Comparison of ENCODE assay signal across 31 mouse cellular contexts in the genomic region with DNA sequence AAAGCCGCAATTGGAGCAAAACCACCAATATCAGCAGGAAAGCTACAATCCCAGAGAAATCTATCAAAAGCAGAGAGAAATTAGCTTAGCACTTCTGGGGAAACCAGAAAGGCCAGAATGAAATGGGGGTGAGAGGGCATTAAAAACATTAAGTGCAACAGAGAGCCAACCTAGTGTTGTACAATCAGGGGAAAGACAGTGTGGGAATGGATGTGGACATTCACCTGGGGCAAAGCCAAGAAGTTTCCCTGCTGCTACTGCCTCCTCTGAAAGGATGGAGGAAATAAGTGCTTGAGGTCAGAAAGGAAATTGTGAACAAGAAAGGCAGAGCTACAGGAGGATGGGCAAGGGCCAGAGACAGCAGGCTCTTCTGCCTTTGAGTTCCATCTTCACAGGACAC. TPM values are rescaled to one million over a fixed set of nuclear protein-coding genes. Genes with fewer than 3 reads are reported as not detected.
A peak's percentile ranks its signal among the peaks of the same experiment; 100 is the strongest.
DNase-seq lines count a peak whose midpoint lies in the region; TF ChIP-seq lines count a peak whose summit lies in the region.
"Had no signal": no experiment of that assay in that cellular context is flagged by ENCODE, and none has a peak within 500 bp of the region (broad histone marks: within the 10 kb centered on the region; RNA-seq: fewer than 3 reads in every experiment).

No protein-coding gene starts in this region.

- DNase-seq in left cerebral cortex, adult 2 months (ENCODE audit: extremely low spot score in 1 of 2, low spot score in 2 of 2) = no peak
- no peak for DNase-seq in left cerebral cortex, adult 9 months (ENCODE audit: low spot score in 2 of 2)
- peak; percentile 74 for DNase-seq in gonadal fat pad, adult 2 months (ENCODE audit: low read depth)
- no peak for DNase-seq in lung, postnatal 36 days
- no peak for DNase-seq in gastrocnemius, postnatal 25 days
- DNase-seq: adrenal gland, postnatal 14 days; cerebellum, adult 11 months; cerebellum, adult 2 months; cerebellum, postnatal 14 days; gastrocnemius, postnatal 10 days; heart, adult 18-20 months; heart, postnatal 14 days; heart, postnatal 4 days had no signal

- TF ChIP-seq POLR2A in cortical plate, adult 2 months (IDR thresholded peaks at IDR 0.05; ENCODE audit: extremely low read depth, insufficient read depth, low read length) = no peak

- H3K4me1 ChIP-seq in cortical plate, adult 2 months (ENCODE audit: control insufficient read depth, insufficient read depth, low read length) = no peaks in the 10 kb centered on the region
- H3K4me1 ChIP-seq: embryonic facial prominence, embryonic 12.5 days; embryonic facial prominence, embryonic 15.5 days; forebrain, embryonic 13.5 days; heart, embryonic 12.5 days; heart, embryonic 15.5 days had no signal

- H3K4me3 ChIP-seq in left cerebral cortex, adult 2 months = 0 out of 2 replicates have a peak overlapping the region, but pooled peaks have one; percentile 9
- H3K4me3 ChIP-seq in cortical plate, adult 2 months (ENCODE audit: insufficient read depth, low read length) = no peak overlapping the region
- H3K4me3 ChIP-seq: embryonic facial prominence, embryonic 12.5 days; embryonic facial prominence, embryonic 15.5 days; forebrain, embryonic 13.5 days; heart, embryonic 12.5 days; heart, embryonic 15.5 days had no signal

- TF ChIP-seq CTCF in left cerebral cortex, adult 2 months (IDR thresholded peaks at IDR 0.05) = no peak
- TF ChIP-seq CTCF in cortical plate, adult 2 months (IDR thresholded peaks at IDR 0.05; ENCODE audit: extremely low read depth, insufficient read depth, low read length) = no peak

- intact Hi-C loops in left cerebral cortex, adult 2 months (cut with DNase I) = no loop called here

- no peak overlapping the region for H3K27ac ChIP-seq in left cerebral cortex, adult 2 months
- H3K27ac ChIP-seq in cortical plate, adult 2 months (ENCODE audit: insufficient read depth, low read length) = peak overlapping the region; percentile 56; the same call in 1 of the 2 replicates
- H3K27ac ChIP-seq: embryonic facial prominence, embryonic 12.5 days; embryonic facial prominence, embryonic 15.5 days; forebrain, embryonic 13.5 days; heart, embryonic 15.5 days; hindbrain, embryonic 14.5 days; hindbrain, postnatal 0 days had no signal

RNA-seq across cellular contexts. Expression of a gene that starts 1.7 kb away (rescaled TPM):
- 1 to 10 TPM; 1.4 to 1.5 TPM for total RNA-seq in left cerebral cortex, adult 2 months (2021)
- polyA plus RNA-seq in cortical plate, adult 2 months (2012; rRNA removed) = 4.4 and 6.8 TPM in 2 replicates
- not detected in 2 replicates for polyA plus RNA-seq in gonadal fat pad, adult 2 months (2012; rRNA removed)
- total RNA-seq in gastrocnemius, postnatal 25 days (2021) = not detected
- total RNA-seq: gastrocnemius, adult 18-20 months; gastrocnemius, postnatal 4 days; heart, adult 18-20 months; heart, postnatal 14 days; heart, postnatal 4 days; hindbrain, postnatal 0 days; MEL had no signal
- polyA plus RNA-seq: activated CD4-positive, CD25-positive, alpha-beta regulatory T cell, adult 4 months; C2C12; CD4-positive, CD25-positive, alpha-beta regulatory T cell, adult 4 months; embryonic facial prominence, embryonic 12.5 days; embryonic facial prominence, embryonic 15.5 days; forebrain, embryonic 13.5 days; forebrain, embryonic 16.5 days; heart, embryonic 12.5 days; heart, embryonic 15.5 days; hindbrain, embryonic 11.5 days; hindbrain, embryonic 14.5 days; hindbrain, postnatal 0 days; inflammation-experienced regulatory T-cells, adult 6 months; intestine, embryonic 16.5 days had no signal
